Mouse (Mus musculus): Measurements from ENCODE around the gene Phrf1.
A peak's percentile ranks its signal among the peaks of the same experiment; 100 is the strongest.
"Not testable (repeated sequence)": the region's sequence is repeated elsewhere in the genome, so short reads cannot be mapped to it uniquely, and the experiment has no call there.

Gene Phrf1

DNA sequence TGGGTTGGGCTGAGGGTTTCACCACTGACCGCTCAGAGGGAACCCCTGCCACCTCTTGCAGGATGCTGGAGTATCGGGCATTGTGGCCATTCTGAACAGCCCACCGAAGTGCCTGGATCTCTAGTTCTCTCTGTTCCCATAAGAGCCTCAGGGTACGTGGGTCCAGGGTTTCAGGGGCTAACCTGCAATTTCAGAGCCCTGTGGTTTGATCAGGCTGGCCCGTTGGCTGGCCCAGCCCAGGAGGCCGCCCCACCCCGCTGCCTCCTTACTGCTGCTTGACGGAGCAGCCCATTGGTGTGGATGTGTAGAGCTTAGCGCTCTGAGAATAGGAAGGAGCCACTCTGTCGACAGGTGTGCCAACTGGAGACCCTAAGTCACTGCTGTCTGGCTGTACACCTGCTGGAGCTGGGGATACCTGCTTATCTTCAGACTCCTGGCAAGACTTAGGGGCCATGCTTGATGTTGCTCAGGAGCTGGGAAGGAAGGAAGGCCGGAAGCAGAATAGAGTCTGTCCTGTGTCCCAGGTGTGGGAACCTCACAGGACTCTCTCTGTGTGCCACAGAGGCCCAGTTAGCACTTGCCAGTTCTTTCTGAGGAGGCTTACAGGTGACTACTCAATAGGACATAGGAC is 14.9 kb upstream of the Phrf1 start, which contains the start of gene Lmntd2:
Lmntd2 (minus strand) TSS at position 476 of the 631 bp plus-strand sequence.
- DNase-seq (ENCODE audit: low read depth): no peak

DNA sequence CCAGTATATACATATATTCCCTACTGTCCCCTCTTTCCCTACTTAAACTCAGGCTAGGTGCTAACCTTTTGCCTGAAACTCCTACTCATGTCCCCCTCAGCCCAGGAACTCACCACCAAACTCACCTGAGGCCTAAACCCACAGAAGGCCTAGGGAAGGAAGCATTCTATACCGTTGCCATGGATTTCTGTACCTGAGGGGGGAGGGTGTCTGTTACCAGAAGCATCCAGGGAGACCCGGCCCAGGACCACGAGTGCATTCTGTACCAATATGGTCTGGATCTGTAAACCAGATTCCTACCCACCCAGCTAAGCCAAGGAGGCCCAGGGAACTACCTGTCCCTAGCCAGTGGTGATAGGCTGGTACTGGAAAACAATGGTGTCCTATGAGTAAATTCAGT is 14.3 kb upstream of the Phrf1 start:
- DNase-seq (ENCODE audit: low read depth): no peak

DNA sequence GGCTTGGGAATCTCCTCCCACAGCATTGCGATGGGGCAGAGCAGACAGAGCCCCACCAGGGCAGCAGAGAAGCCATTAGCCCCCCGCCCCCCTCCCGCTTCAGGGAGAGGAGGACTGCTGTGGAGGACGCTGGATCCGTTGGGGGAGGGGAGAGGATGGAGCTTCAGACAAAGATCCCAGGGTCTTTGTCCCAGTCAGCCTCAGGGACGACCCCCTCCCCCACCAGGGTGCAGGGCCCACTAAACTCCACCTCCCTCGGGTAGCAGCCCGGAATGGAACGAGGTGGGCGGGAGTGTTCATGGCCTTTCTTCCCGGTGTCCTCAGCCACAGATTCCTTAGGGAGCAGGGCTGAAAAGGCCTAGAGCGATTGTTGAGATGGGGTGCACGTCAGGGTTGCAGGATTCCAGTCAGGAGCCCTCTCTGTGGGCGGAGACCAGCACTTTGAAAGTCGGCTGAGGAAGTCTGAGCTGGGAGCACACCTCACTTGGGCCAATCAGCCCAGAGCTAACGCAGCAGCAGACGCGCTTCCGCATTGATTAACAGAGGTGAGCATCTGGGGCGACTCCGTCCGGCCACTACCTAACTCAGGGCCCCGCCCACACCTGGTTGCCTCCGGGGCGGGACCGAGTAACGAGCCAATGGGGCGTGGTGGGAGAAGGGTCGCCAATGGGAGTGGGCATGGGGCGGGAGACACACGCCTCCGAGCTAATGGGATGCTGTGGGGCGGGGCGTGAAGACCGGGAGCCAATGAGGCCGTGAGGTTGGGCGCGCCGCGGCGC is 13.3 kb upstream of the Phrf1 start, which contains the start of gene Rassf7:
Rassf7 (plus strand) TSS at position 760 of the 779 bp plus-strand sequence.
- DNase-seq (ENCODE audit: low read depth): peak; percentile 99

DNA sequence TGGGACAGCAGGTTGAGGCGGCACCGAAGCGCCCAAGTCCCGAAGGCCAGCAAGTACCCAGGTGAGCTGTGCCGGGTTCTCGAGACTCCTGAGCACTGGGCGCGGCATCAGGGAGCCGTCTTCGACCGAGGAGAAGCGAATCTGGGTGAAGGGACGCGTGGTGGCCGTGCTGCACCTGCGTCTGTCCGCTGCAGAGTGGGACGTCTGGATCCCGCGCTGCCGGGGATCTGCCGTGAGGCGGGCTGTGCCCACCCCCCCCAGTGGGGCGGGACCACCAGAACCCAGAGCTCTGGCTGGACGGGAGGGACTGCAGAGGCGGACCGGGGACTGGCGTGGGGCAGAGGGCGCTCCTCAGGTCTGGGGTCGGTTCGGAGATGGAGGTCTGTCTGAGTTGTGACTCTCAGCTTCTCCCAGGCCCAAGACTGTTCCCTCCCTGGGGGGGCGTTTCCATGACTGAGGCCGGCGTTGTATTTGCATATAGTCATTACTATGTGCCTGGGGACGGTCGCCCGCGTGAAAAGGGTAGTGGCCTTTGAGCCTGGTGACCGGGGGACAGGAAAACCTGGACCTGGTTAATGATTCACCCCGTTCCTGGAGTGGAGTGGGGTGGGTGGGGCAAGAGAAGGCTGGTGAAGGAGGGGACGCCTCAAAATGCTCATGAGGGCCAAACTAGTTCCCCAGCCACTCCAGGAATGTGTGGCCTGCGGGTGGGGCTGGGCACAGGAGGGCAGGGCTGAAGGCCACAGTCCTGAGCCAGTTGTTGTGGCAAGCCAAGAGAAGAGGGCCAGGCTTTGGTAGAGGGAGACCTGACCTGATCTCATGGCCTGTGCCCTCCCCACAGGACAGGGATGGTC is 12.5 kb upstream of the Phrf1 start:
- no peak for DNase-seq (ENCODE audit: low read depth)

DNA sequence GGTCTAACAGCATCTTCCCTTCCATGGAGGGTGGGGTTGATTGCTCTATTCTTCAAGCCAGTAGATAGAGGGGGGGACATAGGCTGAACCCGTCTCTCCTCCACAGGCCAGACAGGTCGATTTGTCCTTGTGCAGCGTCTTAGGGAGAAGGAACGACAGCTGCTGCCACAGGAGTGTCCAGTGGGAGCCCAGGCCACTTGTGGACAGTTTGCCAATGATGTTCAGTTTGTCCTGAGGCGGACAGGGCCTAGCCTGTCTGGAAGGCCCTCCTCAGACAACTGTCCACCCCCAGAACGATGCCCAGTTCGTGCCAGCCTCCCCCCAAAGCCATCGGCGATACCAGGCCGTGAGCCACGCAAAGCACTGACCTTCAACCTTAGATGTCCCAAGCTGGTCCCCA is 11.7 kb upstream of the Phrf1 start:
- no peak for DNase-seq (ENCODE audit: low read depth)

DNA sequence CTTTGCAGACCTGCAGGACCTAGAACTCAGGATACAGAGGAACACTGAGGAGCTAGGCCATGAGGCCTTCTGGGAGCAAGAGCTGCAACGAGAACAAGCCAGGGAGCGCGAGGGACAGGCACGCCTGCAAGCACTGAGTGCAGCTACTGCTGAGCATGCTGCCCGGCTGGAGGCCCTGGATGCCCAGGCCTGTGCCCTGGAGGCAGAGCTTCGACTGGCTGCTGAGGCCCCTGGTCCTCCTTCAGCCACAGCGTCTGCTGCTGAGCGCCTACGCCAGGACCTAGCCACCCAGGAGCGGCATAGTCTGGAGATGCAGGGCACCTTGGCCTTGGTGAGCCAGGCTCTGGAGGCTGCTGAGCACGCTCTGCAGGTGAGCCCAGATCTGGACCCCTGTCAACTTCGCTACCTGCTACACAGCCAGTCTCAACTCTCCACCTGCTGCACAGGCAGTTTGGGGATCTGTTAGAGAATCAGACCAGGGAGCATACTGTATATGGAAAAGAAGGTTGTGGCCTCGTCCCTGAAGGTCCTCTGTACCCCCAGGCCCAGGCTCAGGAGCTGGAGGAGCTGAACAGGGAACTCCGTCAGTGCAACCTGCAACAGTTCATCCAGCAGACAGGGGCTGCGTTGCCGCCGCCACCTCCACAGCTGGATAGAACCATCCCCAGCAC is 11.1 kb upstream of the Phrf1 start:
- DNase-seq (ENCODE audit: low read depth): no peak

DNA sequence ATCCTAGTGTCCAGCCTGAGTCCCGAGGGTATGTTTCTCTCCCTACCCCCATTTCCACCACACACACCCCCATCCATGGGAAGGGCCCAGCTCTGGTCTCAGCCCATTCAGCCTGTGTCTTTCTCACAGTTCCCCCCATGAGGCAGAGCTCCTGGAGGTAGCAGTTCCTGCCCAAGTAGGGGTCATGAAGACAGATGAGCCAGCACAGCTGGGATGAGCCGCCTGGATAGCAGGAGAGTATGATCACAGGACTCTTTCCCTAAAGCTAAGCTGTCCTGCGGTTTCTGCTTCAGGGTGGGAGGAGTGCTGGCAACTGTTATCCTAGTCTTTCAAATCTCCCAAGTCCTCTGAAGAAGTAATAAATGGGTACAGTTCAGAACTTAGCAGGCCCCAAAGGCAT is 10.4 kb upstream of the Phrf1 start:
- DNase-seq (ENCODE audit: low read depth): no peak

DNA sequence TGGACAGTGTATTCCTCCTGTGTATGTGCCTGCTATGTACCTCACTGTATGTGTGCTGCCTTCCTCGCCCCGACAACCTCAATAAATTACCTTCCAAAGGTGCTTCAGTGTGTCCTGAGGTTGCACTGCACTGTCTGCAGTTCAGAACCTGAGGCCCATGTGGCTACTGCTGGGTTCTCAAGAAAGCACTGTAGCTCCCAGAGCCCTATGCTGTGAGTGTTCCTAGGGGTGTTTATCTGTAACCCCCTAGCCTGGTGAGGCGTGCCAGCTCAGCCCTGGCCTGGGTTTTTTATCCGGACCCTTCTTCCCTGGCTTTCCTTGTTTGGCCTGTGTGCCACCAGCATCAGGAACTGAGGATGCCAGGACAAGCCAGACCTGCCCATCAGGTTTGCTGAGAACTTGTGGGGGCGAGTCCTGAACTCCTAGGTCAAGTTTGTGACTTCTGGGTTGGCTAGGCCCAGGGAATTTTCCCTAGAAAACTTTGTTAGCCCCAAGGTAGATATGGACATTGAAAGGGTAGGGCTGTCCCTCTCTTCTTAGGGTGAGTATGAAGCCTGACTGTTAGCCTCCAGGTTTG is 9.9 kb upstream of the Phrf1 start:
- DNase-seq (ENCODE audit: low read depth): no peak

DNA sequence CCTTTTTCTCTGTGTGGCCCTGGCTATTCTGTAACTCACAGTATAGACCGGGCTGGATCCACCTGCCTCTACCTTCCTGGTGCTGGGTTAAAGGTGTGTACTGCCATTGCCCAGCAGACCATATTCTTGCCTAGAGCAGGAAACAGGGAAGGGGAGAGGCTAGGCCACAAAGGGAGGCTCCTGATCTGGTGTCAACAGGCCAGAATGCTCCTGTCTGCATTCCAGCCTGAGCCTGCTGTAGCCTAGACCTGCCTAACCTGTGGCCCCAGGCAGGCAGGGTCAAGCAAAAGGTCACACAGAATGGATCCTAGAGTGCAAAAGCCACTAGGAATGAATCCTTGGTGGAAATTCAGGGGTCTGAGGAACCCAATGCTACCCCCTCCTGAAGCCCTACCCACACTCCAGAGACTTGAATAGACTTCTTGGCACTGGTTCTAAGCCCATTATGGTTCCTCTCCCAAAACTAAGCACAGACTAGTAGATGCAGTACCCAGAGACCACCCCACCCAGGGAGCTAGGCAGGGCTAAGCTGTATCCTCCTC is 9.0 kb upstream of the Phrf1 start:
- no peak for DNase-seq (ENCODE audit: low read depth)

DNA sequence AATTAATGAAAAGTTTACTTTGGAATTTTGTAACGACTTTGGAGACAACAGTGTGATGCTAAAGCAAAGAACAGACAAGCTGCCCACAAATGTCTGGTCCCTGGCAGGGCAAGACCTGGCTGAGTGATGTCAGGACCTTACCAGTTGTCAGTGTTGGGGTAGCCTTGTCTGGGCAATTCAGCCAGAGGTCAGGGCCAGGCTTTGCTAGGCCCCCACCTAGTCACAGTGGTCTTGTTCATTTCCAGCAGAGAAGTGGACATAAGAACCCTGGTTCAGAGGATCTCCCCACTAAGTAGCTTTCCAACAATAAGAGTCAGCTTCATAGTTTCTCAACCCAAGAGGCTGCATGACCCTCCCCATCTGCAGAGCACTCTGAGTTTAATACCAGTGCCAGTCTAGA is 8.2 kb upstream of the Phrf1 start:
- no peak for DNase-seq (ENCODE audit: low read depth)

DNA sequence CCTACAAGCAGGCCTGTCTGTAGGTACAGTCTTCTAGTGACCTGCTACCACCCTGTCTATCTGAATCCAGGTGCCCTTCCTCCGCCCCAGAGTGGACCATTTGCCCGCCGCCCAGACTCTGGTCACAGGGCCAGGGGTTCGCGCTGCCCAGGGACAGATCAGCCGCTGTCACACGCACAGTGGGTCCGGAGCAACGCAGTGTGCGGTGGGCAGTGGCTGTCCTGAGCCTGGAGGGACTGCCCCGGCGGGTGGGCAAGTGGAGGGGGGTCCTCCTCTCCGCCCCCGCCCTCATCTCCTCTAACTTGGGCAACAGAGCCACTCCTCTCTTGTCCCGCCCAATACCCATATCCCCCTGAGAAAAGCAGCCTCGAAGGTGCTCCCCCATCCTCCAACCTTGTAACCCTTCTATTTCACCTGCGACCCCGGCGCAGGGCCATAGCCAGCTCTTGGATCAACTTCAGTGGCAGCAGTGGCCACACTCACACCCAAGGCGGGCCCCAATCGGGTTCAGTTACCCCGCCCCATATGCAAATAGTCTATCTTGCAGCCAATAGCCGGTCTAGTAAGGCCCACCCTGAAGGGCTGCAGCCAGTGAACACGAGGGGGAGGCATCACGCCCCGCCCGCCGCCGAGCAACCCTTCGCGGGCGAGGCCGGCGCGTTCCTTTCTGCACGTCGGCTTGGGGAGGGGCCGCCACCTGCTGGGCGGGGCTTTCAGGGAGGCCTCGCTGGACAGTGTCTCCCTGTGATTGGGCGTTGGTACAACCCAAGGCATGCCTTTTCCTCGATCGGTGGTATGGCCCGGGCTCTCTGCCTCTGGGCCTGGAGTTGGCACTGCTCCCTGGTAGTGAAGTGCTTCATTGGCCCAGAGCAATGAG is 7.1 kb upstream of the Phrf1 start:
- DNase-seq (ENCODE audit: low read depth): peak; percentile 96

DNA sequence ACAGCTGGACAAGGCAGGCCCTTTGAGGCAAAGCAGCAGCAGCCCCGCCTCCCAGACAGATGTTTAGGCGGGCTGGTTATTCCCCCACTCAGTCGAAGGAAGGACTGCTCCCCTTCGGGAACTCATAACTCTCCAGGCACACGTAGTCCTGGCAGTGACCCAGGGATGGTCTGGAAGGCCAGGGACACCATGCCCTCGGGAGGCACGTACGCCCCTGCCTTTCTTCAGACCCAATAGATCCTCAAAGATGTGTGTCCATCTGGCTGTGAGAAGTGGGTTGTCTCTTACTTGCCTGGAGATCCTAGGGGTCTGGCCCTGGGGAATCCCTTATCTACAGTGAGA is 6.5 kb upstream of the Phrf1 start:
- DNase-seq (ENCODE audit: low read depth): no peak

DNA sequence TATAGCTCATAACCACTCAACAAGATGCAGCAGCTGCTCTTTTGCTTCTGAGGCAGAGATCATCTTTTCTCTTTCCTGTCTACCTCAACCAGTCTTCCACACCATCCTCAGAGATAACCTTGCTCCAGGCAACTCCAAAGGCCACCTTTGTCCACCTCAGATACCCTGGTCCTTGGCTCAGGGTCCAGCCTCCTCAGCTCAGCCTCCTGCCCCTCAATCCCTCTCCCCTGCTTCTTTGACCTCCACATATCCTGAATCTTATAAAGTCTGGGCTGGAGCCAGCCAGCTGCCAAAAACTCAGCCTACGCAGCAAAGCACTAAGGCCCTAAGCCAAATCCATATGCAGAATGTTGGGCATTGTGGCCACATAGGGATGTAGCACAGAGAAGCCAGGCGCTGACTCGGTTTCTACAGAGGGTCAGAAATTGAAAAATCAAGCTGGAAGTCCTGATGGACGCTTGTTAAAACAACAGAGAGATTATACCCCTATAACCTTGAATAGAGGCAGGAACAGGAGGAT is 5.8 kb upstream of the Phrf1 start:
- DNase-seq (ENCODE audit: low read depth): no peak

DNA sequence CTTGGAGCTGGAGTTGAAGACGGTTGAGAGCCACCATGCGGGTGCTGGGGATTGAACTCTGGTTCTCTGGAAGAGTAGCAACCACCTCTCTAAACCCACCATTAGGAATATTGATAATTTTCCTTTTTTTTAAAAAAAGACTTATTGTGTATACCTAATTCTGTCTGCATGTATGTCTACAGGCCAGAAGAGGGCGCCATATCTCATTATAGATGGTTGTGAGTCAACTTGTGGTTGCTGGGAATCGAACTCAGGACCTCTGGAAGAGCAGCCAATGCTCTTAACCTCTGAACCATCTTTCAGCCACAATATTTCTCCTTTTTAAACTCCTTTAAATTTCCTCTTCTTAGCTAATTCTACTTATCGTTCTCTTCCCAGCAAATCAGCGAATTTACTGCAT is 2.0 kb upstream of the Phrf1 start:
- peak; percentile 58 for DNase-seq (ENCODE audit: low read depth)

DNA sequence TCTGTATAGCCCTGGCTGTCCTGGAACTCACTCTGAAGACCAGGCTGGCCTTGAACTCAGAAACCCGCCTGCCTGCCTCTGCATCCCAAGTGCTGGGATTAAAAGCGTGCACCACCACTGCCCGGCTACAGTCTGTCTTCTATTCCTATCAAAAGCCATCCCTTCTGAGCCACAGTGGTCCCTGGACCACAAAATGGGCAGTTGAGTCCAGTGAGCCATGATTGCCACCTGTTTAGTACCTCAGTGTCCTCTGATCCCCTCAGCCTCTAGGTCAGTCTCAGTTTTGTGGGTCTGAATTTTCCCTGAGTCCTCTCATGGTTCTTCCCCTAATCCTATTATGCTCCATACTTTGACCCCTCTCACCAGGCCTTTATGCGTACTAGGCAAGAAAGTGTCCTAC is 788 bp upstream of the Phrf1 start:
- no peak for DNase-seq (ENCODE audit: low read depth)

DNA sequence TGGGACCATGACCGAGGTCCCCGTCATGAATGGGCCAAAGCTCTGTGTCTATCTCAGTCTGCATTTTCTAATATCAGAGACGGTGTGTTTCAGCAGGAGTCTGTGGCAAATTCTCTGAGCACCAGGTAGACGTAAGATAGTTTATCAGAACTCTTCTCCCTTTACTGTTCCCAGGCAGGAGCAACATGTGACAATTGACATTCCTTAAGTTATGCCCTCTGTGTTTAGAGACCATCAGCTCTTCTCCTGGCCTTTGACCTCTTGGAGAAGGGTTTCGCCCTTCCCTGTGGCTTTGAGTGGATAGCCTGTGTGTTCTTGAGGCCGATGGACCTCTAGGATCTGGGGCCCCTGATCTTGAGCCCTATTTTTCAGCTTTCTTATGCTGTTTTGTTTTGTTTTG is 1.1 kb downstream of the Phrf1 start:
- DNase-seq (ENCODE audit: low read depth): no peak

DNA sequence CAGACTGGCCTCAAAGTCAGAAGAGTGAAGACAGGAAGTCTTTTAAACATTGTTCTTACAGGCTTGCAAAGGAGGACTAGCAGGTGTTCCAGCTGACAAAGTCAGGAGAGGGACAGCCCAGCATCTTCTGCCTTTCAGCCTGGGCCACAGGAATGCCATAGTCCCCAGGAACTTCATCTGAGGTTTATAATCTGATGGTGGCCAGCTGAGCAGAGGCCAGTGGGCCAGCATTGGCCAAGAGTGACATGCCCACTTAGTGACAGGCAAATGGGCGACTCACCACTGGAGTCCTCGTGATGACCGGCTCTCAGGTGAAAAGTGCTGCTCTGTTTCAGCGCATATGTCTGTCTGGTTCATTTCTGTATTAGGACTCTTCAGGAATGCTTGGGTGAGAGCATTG is 2.0 kb downstream of the Phrf1 start:
- no peak for DNase-seq (ENCODE audit: low read depth)

DNA sequence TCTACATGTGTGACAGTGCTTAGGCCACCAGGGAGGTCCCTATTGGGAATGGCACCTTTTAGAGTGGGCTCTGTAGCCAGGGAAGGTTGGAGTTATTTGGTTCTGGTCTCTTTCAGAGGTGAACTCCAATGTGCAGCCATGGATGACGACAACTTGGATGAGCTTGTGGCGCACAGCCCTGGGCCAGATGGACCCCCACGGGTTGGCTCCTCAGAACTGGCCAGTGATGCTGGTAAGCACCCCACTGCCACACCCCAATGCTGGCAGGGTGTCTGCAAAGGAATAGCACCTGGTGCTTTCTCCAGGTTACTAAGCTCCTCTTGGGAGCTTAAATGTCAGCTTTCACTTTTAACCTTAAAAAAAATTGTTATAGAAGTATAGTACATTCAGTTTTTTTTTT is 2.5 kb downstream of the Phrf1 start:
- no peak for DNase-seq (ENCODE audit: low read depth)

DNA sequence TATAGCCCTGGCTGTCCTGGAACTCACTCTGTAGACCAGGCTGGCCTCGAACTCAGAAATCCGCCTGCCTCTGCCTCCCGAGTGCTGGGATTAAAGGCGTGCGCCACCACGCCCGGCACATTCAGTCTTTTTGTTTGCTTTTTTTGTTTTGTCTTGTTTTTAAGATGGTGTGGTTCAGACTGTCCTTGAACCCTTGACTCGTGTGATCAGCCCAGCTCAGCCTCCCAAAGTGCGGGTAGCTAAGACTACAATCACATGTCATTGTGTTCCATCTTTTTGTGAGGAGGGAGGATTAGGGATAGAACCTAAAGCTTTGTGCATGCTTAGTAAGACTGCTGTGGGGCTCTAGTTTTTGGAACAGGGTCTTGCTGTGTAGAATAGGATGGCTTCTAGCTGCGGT is 3.0 kb downstream of the Phrf1 start:
- no peak for DNase-seq (ENCODE audit: low read depth)

DNA sequence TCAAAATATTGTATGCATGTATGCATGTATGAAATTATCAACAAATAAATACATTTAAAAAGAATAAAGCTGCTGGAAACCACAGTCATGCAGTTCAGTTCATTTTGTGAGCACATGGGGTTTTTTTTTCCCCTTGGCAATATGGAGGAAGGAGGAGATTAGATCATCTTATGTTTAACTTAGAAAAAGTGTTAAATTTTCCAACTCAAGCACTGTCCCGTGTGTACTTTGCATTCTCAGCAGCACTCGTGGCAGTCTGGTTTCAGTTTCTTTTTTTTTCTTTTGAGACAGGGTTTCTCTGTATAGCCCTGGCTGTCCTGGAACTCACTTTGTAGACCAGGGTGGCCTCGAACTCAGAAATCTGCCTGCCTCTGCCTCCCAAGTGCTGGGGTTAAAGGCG is 21.9 kb downstream of the Phrf1 start:
- not testable (repeated sequence) for DNase-seq (ENCODE audit: low read depth)
